Mouse (Mus musculus) liver, embryonic 14.5 days (tissue): ENCODE measurements around the gene Nmu.

Source experiments
- CTCF ChIP-seq: IDR thresholded peaks from 2 replicates; pipeline ENCODE4 v1.5.1; 2016; ENCODE audit warnings: antibody characterized with exemption, low read depth, control low read depth
- EP300 ChIP-seq: IDR thresholded peaks from 2 replicates; pipeline ENCODE4 v1.6.1; 2016; ENCODE audit warnings: antibody characterized with exemption, low read depth

GRCm38 (mm10) chr5:76381836-76382235, 18.2 kb upstream of the Nmu start:
- TF ChIP-seq CTCF (no peak), EP300 (no peak)
